Mouse (Mus musculus) heart, embryonic 13.5 days (tissue): ENCODE measurements around the gene Olfr800. TPM values are rescaled to one million over a fixed set of nuclear protein-coding genes. Genes with fewer than 3 reads are reported as not detected.

Source experiments
- polyA plus RNA-seq: library from polyadenylated mRNA; unstranded; fragments of >200 nt; fragmentation: Nextera tagmentation; extraction: Ambion mirVana; gene quantifications from 2 replicates; pipeline ENCODE4 v1.2.1, GENCODE M21; 2015

The Olfr800 gene
- polyA plus RNA-seq, 1 experiment from 2014 or later: not detected

Other genes starting within 250 kb of the Olfr800 start
- gene Olfr786, start 230.4 kb upstream of the Olfr800 start, polyA plus RNA-seq: not detected in 2 replicates
- not detected in 2 replicates for gene Olfr787, start 195.8 kb upstream of the Olfr800 start, polyA plus RNA-seq
- gene Olfr788, start 186.7 kb upstream of the Olfr800 start, polyA plus RNA-seq: not detected in 2 replicates
- not detected in 2 replicates for gene Olfr789, start 172.9 kb upstream of the Olfr800 start, polyA plus RNA-seq
- gene Olfr790, start 159.2 kb upstream of the Olfr800 start, polyA plus RNA-seq: not detected in 2 replicates
- not detected in 2 replicates for gene Olfr791, start 135.9 kb upstream of the Olfr800 start, polyA plus RNA-seq
- gene Olfr792, start 118.5 kb upstream of the Olfr800 start, polyA plus RNA-seq: not detected in 2 replicates
- not detected in 2 replicates for gene Olfr794, start 90.0 kb upstream of the Olfr800 start, polyA plus RNA-seq
- not detected in 2 replicates for gene Olfr796, start 45.1 kb upstream of the Olfr800 start, polyA plus RNA-seq
- not detected in 2 replicates for gene Olfr798, start 29.8 kb upstream of the Olfr800 start, polyA plus RNA-seq
- not detected in 2 replicates for gene Olfr799, start 20.2 kb upstream of the Olfr800 start, polyA plus RNA-seq
- not detected in 2 replicates for gene Olfr801, start 16.2 kb downstream of the Olfr800 start, polyA plus RNA-seq
- not detected in 2 replicates for gene Olfr802, start 30.5 kb downstream of the Olfr800 start, polyA plus RNA-seq
- gene Olfr803, start 36.6 kb downstream of the Olfr800 start, polyA plus RNA-seq: not detected in 2 replicates
- not detected in 2 replicates for gene Olfr804, start 45.5 kb downstream of the Olfr800 start, polyA plus RNA-seq
- gene Olfr805, start 71.7 kb downstream of the Olfr800 start, polyA plus RNA-seq: not detected in 2 replicates
- not detected in 2 replicates for gene Olfr806, start 84.2 kb downstream of the Olfr800 start, polyA plus RNA-seq
- gene Olfr807, start 100.1 kb downstream of the Olfr800 start, polyA plus RNA-seq: not detected in 2 replicates
- gene Olfr808, start 107.8 kb downstream of the Olfr800 start, polyA plus RNA-seq: not detected in 2 replicates
- gene Olfr809, start 116.9 kb downstream of the Olfr800 start, polyA plus RNA-seq: not detected in 2 replicates
- gene Olfr810, start 137.2 kb downstream of the Olfr800 start, polyA plus RNA-seq: not detected in 2 replicates
- not detected in 2 replicates for gene Olfr811, start 146.7 kb downstream of the Olfr800 start, polyA plus RNA-seq
- not detected in 2 replicates for gene Olfr812, start 188.4 kb downstream of the Olfr800 start, polyA plus RNA-seq
- not detected in 2 replicates for gene Olfr813, start 197.7 kb downstream of the Olfr800 start, polyA plus RNA-seq
- gene Olfr814, start 222.2 kb downstream of the Olfr800 start, polyA plus RNA-seq: not detected in 2 replicates
- gene Olfr815, start 248.2 kb downstream of the Olfr800 start, polyA plus RNA-seq: not detected in 2 replicates